Mouse (Mus musculus): ENCODE results near the gene Fosb. TPM values are rescaled to one million over a fixed set of nuclear protein-coding genes. Genes with fewer than 3 reads are reported as not detected.

Fosb gene
- polyA plus RNA-seq, 1 experiment from 2014 or later = 0.20 TPM

- peaks cover 19% of the 10 kb centered on the region for H3K4me1 ChIP-seq
- H3K4me3 ChIP-seq = no peak overlapping the region
- H3K36me3 ChIP-seq = no peaks in the 10 kb centered on the region
- no peak overlapping the region for H3K27ac ChIP-seq (replicated peaks)
- WGBS = 41% methylated on average over 14 of the region's 14 CpGs
- no peak overlapping the region for H3K4me2 ChIP-seq (replicated peaks)
- ATAC-seq (ENCODE audit: low FRiP score, low read depth) = no peak
- peaks cover 57% of the 10 kb centered on the region for H3K27me3 ChIP-seq
- H3K9ac ChIP-seq (replicated peaks) = peak overlapping the region; percentile 39; the same call in 1 of the 2 replicates
- no peaks in the 10 kb centered on the region for H3K9me3 ChIP-seq
These were observed 6.8 kb upstream of the Fosb start for GRCm38 (mm10) chr7:19316451-19317161.

DNA sequence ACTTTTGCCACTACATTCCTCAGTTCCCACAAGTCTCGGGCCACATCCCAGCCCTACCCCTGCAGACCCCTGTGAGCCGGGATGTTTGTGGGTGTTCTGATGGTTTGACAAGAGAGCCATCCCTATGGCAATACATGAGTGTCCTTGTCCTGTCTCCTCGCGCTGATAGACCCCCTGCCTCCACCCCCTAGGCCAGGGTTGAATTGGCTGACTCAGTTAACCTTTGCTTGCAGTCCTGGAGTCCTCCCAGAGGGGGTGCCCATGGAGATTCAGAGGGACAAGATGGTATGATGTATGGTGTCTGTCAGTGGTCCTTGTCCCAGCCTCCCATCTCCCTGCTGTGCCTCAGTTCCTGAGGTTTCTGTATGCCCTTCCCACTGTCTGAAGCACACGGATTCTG lies 4.2 kb upstream of the Fosb start:
- 46% methylated on average over 5 of the region's 5 CpGs for WGBS
- Histone ChIP-seq H3K4me1 (peaks cover 17% of the 10 kb centered on the region), H3K4me2 (replicated peaks) (no peak overlapping the region), H3K9ac (replicated peaks) (no peak overlapping the region), H3K27me3 (peaks cover 62% of the 10 kb centered on the region), H3K4me3 (no peak overlapping the region), H3K36me3 (no peaks in the 10 kb centered on the region), H3K27ac (replicated peaks) (no peak overlapping the region), H3K9me3 (no peaks in the 10 kb centered on the region)
- no peak for ATAC-seq (ENCODE audit: low FRiP score, low read depth)

- WGBS = 44% methylated on average over 4 of the region's 4 CpGs
- ATAC-seq (ENCODE audit: low FRiP score, low read depth) = no peak
- H3K4me3 ChIP-seq = no peak overlapping the region
- no peak overlapping the region for H3K27ac ChIP-seq (replicated peaks)
- peaks cover 28% of the 10 kb centered on the region for H3K4me1 ChIP-seq
- no peaks in the 10 kb centered on the region for H3K36me3 ChIP-seq
- no peak overlapping the region for H3K4me2 ChIP-seq (replicated peaks)
- H3K27me3 ChIP-seq = peaks cover 54% of the 10 kb centered on the region
- no peaks in the 10 kb centered on the region for H3K9me3 ChIP-seq
- H3K9ac ChIP-seq (replicated peaks) = no peak overlapping the region
These were observed 2.1 kb upstream of the Fosb start for GRCm38 (mm10) chr7:19311991-19312390.

GRCm38 (mm10) chr7:19309278-19309883 lies 470 bp downstream of the Fosb start:
- Histone ChIP-seq H3K27ac (replicated peaks) (no peak overlapping the region), H3K9me3 (no peaks in the 10 kb centered on the region), H3K4me3 (peak overlapping the region; percentile 66), H3K36me3 (no peaks in the 10 kb centered on the region), H3K27me3 (peaks cover 68% of the 10 kb centered on the region), H3K9ac (replicated peaks) (peak overlapping the region; percentile 46; the same call in 1 of the 2 replicates), H3K4me2 (replicated peaks) (peak overlapping the region; percentile 86), H3K4me1 (peaks cover 34% of the 10 kb centered on the region)
- no peak for ATAC-seq (ENCODE audit: low FRiP score, low read depth)
- WGBS = 2% methylated on average over 48 of the region's 48 CpGs

- ATAC-seq (ENCODE audit: low FRiP score, low read depth) = peak; percentile 80
- H3K9ac ChIP-seq (replicated peaks) = peak overlapping the region; percentile 46; the same call in 1 of the 2 replicates
- H3K27ac ChIP-seq (replicated peaks) = peak overlapping the region; percentile 54; the same call in 1 of the 2 replicates
- H3K36me3 ChIP-seq = no peaks in the 10 kb centered on the region
- H3K4me1 ChIP-seq = peaks cover 41% of the 10 kb centered on the region
- peak overlapping the region; percentile 66 for H3K4me3 ChIP-seq
- peak overlapping the region; percentile 86 for H3K4me2 ChIP-seq (replicated peaks)
- WGBS = under 1% methylated on average over 58 of the region's 58 CpGs
- peaks cover 68% of the 10 kb centered on the region for H3K27me3 ChIP-seq
- no peaks in the 10 kb centered on the region for H3K9me3 ChIP-seq
These were observed 1.2 kb downstream of the Fosb start for GRCm38 (mm10) chr7:19308454-19309277.

GRCm38 (mm10) chr7:19307739-19308453 lies 2.0 kb downstream of the Fosb start:
- Histone ChIP-seq H3K4me1 (peaks cover 41% of the 10 kb centered on the region), H3K27ac (replicated peaks) (peak overlapping the region; percentile 54; the same call in 1 of the 2 replicates), H3K4me3 (peak overlapping the region; percentile 66), H3K9ac (replicated peaks) (peak overlapping the region; percentile 41), H3K36me3 (no peaks in the 10 kb centered on the region), H3K4me2 (replicated peaks) (peak overlapping the region; percentile 86), H3K27me3 (peaks cover 69% of the 10 kb centered on the region), H3K9me3 (no peaks in the 10 kb centered on the region)
- 2% methylated on average over 18 of the region's 18 CpGs for WGBS
- ATAC-seq (ENCODE audit: low FRiP score, low read depth) = peak; percentile 61

DNA sequence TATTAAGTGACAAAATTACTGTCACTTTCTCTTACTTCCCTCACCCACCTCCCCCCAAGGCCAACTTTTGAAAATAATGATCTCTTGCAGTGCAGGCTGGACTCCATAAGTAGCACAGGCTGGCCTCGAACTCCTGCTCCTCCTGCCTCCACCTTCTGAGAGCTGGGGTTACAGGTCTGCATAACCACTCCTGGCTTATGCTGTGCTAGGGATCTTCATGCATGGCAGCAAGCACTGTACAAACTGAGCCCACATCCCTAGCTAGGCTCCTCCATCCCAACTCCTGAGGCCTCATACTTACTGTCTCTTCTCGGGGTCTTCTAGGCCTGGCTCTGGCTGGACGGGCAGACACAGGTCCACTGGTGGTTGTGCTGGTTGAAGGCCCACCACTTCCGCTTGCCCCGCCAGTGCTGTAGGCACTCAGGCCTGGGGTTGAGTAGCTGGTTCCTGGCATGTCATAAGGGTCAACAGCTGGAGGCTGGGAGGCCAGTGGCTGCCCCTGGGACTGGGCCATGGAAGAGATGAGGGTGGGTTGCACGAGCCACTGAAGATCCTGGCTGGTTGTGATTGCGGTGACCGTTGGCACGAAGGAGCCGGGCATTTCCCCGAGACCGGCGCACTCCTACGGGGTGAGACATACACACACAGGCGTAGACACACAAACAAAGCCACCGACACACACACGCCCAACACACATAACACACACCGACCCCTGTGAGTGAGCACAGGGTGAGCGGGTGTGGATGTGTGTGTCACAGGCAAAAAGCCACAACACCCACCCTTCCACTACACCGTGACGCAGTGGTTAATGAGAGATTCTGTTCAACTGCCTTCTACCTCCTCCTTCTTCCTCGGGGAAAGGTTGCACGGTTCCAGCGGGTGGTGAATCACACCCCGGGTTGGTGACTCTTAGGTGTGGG lies 2.8 kb downstream of the Fosb start:
- Histone ChIP-seq H3K36me3 (no peaks in the 10 kb centered on the region), H3K4me3 (no peak overlapping the region), H3K27me3 (peaks cover 74% of the 10 kb centered on the region), H3K4me1 (peaks cover 42% of the 10 kb centered on the region), H3K27ac (replicated peaks) (no peak overlapping the region), H3K9me3 (no peaks in the 10 kb centered on the region), H3K9ac (replicated peaks) (no peak overlapping the region), H3K4me2 (replicated peaks) (peak overlapping the region; percentile 86)
- 70% methylated on average over 25 of the region's 25 CpGs for WGBS
- ATAC-seq (ENCODE audit: low FRiP score, low read depth) = no peak

- Histone ChIP-seq H3K9ac (replicated peaks) (no peak overlapping the region), H3K27ac (replicated peaks) (no peak overlapping the region), H3K27me3 (peaks cover 76% of the 10 kb centered on the region), H3K4me2 (replicated peaks) (no peak overlapping the region), H3K36me3 (no peaks in the 10 kb centered on the region), H3K4me3 (no peak overlapping the region), H3K9me3 (no peaks in the 10 kb centered on the region), H3K4me1 (peaks cover 50% of the 10 kb centered on the region)
- ATAC-seq (ENCODE audit: low FRiP score, low read depth) = no peak
- WGBS = 54% methylated on average over 16 of the region's 16 CpGs
These were observed 3.8 kb downstream of the Fosb start for GRCm38 (mm10) chr7:19305796-19306765.

DNA sequence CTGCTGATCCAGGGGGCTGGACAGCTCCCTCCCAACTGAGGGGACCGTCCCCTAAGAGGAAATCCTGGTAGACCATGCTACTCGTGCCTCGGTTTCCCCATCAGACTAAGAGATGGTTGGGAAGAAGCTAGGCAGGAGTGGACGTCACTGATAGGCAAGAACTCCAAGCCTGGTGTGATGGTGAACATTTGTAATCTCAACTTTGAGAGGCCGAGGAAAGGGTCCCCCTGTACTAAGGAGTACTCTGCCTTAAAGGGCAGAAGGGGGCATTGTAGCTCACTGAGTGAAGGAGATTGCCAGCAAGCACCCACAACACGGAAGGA lies 4.5 kb downstream of the Fosb start:
- Histone ChIP-seq H3K36me3 (no peaks in the 10 kb centered on the region), H3K9ac (replicated peaks) (no peak overlapping the region), H3K4me2 (replicated peaks) (no peak overlapping the region; the same call in 1 of the 2 replicates), H3K9me3 (no peaks in the 10 kb centered on the region), H3K27ac (replicated peaks) (no peak overlapping the region), H3K4me1 (peaks cover 48% of the 10 kb centered on the region), H3K27me3 (peaks cover 76% of the 10 kb centered on the region), H3K4me3 (peak overlapping the region; percentile 35; the same call in 1 of the 2 replicates)
- WGBS = 14% methylated on average over 6 of the region's 6 CpGs
- ATAC-seq (ENCODE audit: low FRiP score, low read depth) = no peak
